Mouse (Mus musculus) MEL (cell line): ENCODE results near the gene Gtf2i. TPM values are rescaled to one million over a fixed set of nuclear protein-coding genes. Genes with fewer than 3 reads are reported as not detected.
A peak's percentile ranks its signal among the peaks of the same experiment; 100 is the strongest.

Experiments
- DNase-seq: peaks from one replicate; pipeline ENCODE4 v3.0.0; 2011; ENCODE audit warnings: low read depth, low spot score
- H3K27ac ChIP-seq: 2 replicates; pipeline ENCODE4 v1.5.1; 2012; ENCODE audit warnings: low read depth, mild to moderate bottlenecking, control low read depth, low read length, moderate library complexity; ENCODE audit not compliant: control insufficient read depth
- H3K27me3 ChIP-seq, 2 experiments: fragments of 150-350 bp in 1 of 2; sonication (generic) in 1 of 2; 2 replicates each; pipeline ENCODE4 v1.6.1; 2012; ENCODE audit warnings: low read length in 2 of 2, mild to moderate bottlenecking in 2 of 2, improper control_type of control experiment in 1 of 2, moderate library complexity in 1 of 2; ENCODE audit not compliant: insufficient read depth in 2 of 2, control insufficient read depth in 1 of 2
- H3K36me3 ChIP-seq, 2 experiments: 2 replicates each; pipeline ENCODE4 v1.6.1; 2012 to 2014; ENCODE audit warnings: low read length in 2 of 2, improper control_type of control experiment in 1 of 2, inconsistent platforms in 1 of 2, mild to moderate bottlenecking in 1 of 2; ENCODE audit not compliant: insufficient read depth in 2 of 2, control insufficient read depth in 1 of 2
- H3K4me1 ChIP-seq, 2 experiments: fragments of 150-350 bp in 1 of 2; sonication (generic) in 1 of 2; 2 replicates each; pipeline ENCODE4 v1.6.1; 2012; ENCODE audit warnings: low read length in 2 of 2, improper control_type of control experiment in 1 of 2, mild to moderate bottlenecking in 1 of 2; ENCODE audit not compliant: insufficient read depth in 2 of 2, control insufficient read depth in 1 of 2
- H3K4me3 ChIP-seq, 2 experiments: fragments of 150-350 bp in 1 of 2; sonication (generic) in 1 of 2; 2 replicates each; pipeline ENCODE4 v1.5.1; 2012; ENCODE audit warnings: low read depth in 2 of 2, low read length in 2 of 2, mild to moderate bottlenecking in 2 of 2, moderate library complexity in 2 of 2, control low read depth in 1 of 2, improper control_type of control experiment in 1 of 2; ENCODE audit not compliant: control insufficient read depth in 1 of 2, insufficient read depth in 1 of 2
- H3K79me2 ChIP-seq: 2 replicates; pipeline ENCODE4 v1.6.1; 2012; ENCODE audit warnings: mild to moderate bottlenecking, low read length, moderate library complexity; ENCODE audit not compliant: control insufficient read depth, poor library complexity, insufficient read depth
- H3K9ac ChIP-seq: 2 replicates; pipeline ENCODE4 v1.6.1; 2012; ENCODE audit warnings: low read depth, mild to moderate bottlenecking, control low read depth, low read length, moderate library complexity; ENCODE audit not compliant: control insufficient read depth, poor library complexity, severe bottlenecking
- H3K9me3 ChIP-seq: fragments of 150-350 bp; sonication (generic); replicated peaks from 2 replicates; pipeline ENCODE4 v1.6.1; 2012; ENCODE audit warnings: mild to moderate bottlenecking, low read length, improper control_type of control experiment, moderate library complexity; ENCODE audit not compliant: insufficient read depth
- BHLHE40 ChIP-seq: IDR thresholded peaks from 2 replicates; pipeline ENCODE4 v1.6.1; 2012; ENCODE audit warnings: low read depth, mild to moderate bottlenecking, inconsistent platforms, low read length, improper control_type of control experiment, borderline replicate concordance
- CHD1 ChIP-seq: IDR thresholded peaks from 2 replicates; pipeline ENCODE4 v1.6.1; 2012; ENCODE audit warnings: low read depth, mild to moderate bottlenecking, inconsistent platforms, low read length, improper control_type of control experiment
- CHD2 ChIP-seq: IDR thresholded peaks from 2 replicates; pipeline ENCODE4 v1.6.1; 2011; ENCODE audit warnings: low read length, improper control_type of control experiment
- E2F4 ChIP-seq: IDR thresholded peaks from 2 replicates; pipeline ENCODE4 v1.6.1; 2011; ENCODE audit warnings: low read depth, low read length, improper control_type of control experiment, borderline replicate concordance
- ELF1 ChIP-seq: IDR thresholded peaks from 2 replicates; pipeline ENCODE4 v1.6.1; 2014; ENCODE audit warnings: low read depth, mild to moderate bottlenecking, inconsistent platforms, low read length, improper control_type of control experiment, moderate library complexity
- MAX ChIP-seq: IDR thresholded peaks from 2 replicates; pipeline ENCODE4 v1.6.1; 2011; ENCODE audit warnings: low read length, improper control_type of control experiment
- MAZ ChIP-seq: IDR thresholded peaks from 2 replicates; pipeline ENCODE4 v1.6.1; 2012; ENCODE audit warnings: low read depth, mild to moderate bottlenecking, inconsistent platforms, low read length, improper control_type of control experiment
- MYB ChIP-seq: IDR thresholded peaks from 2 replicates; pipeline ENCODE4 v1.6.1; 2011; ENCODE audit warnings: mild to moderate bottlenecking, low read depth, low read length, improper control_type of control experiment
- MYC ChIP-seq: IDR thresholded peaks from 2 replicates; pipeline ENCODE4 v1.6.1; 2011; ENCODE audit warnings: low read depth, mild to moderate bottlenecking, low read length, improper control_type of control experiment, moderate library complexity
- NELFE ChIP-seq: IDR thresholded peaks from 2 replicates; pipeline ENCODE4 v1.6.1; 2011; ENCODE audit warnings: low read depth, low read length, improper control_type of control experiment
- POLR2A ChIP-seq, 2 experiments: IDR thresholded peaks; 2 replicates each; pipeline ENCODE4 v1.6.1; 2011 to 2012; ENCODE audit warnings: low read length in 2 of 2, mild to moderate bottlenecking in 2 of 2, control low read depth in 1 of 2, improper control_type of control experiment in 1 of 2, low read depth in 1 of 2, moderate library complexity in 1 of 2; ENCODE audit not compliant: control insufficient read depth in 1 of 2, insufficient read depth in 1 of 2, poor library complexity in 1 of 2
- POLR2AphosphoS2 ChIP-seq: IDR thresholded peaks from 2 replicates; pipeline ENCODE4 v1.6.1; 2011; ENCODE audit warnings: low read length, improper control_type of control experiment
- RAD21 ChIP-seq: IDR thresholded peaks from 2 replicates; pipeline ENCODE4 v1.6.1; 2011; ENCODE audit warnings: mild to moderate bottlenecking, low read depth, low read length, improper control_type of control experiment
- RCOR1 ChIP-seq: IDR thresholded peaks from 2 replicates; pipeline ENCODE4 v1.6.1; 2012; ENCODE audit warnings: low read depth, mild to moderate bottlenecking, inconsistent platforms, low read length, improper control_type of control experiment
- SIN3A ChIP-seq: IDR thresholded peaks from 2 replicates; pipeline ENCODE4 v1.6.1; 2012; ENCODE audit warnings: low read length, improper control_type of control experiment, inconsistent platforms
- SMC3 ChIP-seq: IDR thresholded peaks from 2 replicates; pipeline ENCODE4 v1.6.1; 2011; ENCODE audit warnings: low read depth, low read length, improper control_type of control experiment
- TAL1 ChIP-seq: IDR thresholded peaks from 2 replicates; pipeline ENCODE4 v1.6.1; 2012; ENCODE audit warnings: mild to moderate bottlenecking, inconsistent platforms, low read length, moderate library complexity, mixed read lengths
- USF2 ChIP-seq, 2 experiments: IDR thresholded peaks; 2 replicates each; pipeline ENCODE4 v1.6.1; 2011 to 2012; ENCODE audit warnings: improper control_type of control experiment in 2 of 2, low read length in 2 of 2, borderline replicate concordance in 1 of 2, inconsistent platforms in 1 of 2, low read depth in 1 of 2, mild to moderate bottlenecking in 1 of 2; ENCODE audit not compliant: insufficient read depth in 1 of 2
- ZKSCAN1 ChIP-seq: IDR thresholded peaks from 2 replicates; pipeline ENCODE4 v1.6.1; 2012; ENCODE audit warnings: low read depth, mild to moderate bottlenecking, inconsistent platforms, low read length, improper control_type of control experiment, moderate library complexity
- ZMIZ1 ChIP-seq: IDR thresholded peaks from 2 replicates; pipeline ENCODE4 v1.6.1; 2012; ENCODE audit warnings: low read depth, mild to moderate bottlenecking, inconsistent platforms, low read length, improper control_type of control experiment, moderate library complexity
- ZNF384 ChIP-seq: IDR thresholded peaks from 2 replicates; pipeline ENCODE4 v1.6.1; 2012; ENCODE audit warnings: low read depth, mild to moderate bottlenecking, inconsistent platforms, low read length, improper control_type of control experiment
- polyA plus RNA-seq, 2 experiments: library from polyadenylated mRNA; stranded (reverse) in 1 of 2; unstranded in 1 of 2; fragments of >175 nt in 1 of 2; fragments of >200 nt in 1 of 2; gene quantifications; 2 replicates each; pipeline versions ENCODE4 v1.2.1 to v1.2.4; 2012; ENCODE audit warnings: low replicate concordance in 2 of 2, low read depth in 1 of 2; ENCODE audit not compliant: insufficient read length in 2 of 2, insufficient read depth in 1 of 2, missing spikeins in 1 of 2
- total RNA-seq: library from RNA; depleted of rRNA; stranded (reverse); fragments of 300-350 nt; gene quantifications from 2 replicates; pipeline ENCODE4 v1.2.3, GENCODE M21; 2012

The Gtf2i gene
- total and polyA plus RNA-seq, 3 experiments: 46.7 to 151 (median 128) TPM

DNA sequence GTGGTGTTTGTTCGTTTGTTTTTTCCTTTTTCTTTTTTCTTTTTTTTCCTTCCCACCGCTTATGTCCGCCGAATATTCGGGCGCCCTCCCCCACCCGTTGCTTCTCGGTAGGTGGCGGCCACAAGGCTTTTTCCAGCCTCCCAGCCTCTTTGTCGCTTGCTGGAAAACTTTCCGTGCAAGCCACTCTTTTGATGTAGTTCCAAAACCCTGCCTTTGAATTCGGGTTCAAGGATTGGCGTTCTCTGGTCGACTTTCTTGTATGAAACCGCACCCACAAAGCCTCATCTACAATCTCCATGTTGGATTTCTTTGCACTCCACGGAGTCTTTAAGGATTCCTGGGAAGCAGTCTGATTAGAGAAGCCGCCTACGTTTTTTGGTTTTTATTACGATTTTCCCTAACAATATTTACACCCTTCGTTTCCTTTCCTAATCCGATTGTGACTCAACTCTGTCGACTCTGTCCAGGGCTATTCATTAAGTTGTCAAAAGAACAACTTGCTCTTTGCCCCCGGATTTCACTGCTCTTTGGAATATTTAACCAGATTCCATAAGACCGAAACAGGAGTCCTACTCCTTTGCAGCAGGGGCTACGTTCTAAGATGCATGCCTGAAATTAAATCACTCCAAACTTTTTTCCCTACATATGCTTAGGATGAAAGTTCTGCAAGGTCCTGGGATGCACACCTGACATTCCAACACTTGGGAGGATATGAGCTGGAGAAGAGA is 1.2 kb upstream of the Gtf2i start:
- Histone ChIP-seq H3K36me3 (peaks cover 2 to 10% of the 10 kb centered on the region in 2 experiments; a peak in 3 of 4 replicates), H3K79me2 (peaks cover 37% of the 10 kb centered on the region), H3K4me3 (peak overlapping the region; percentile 67 to 87), H3K9me3 (no peaks in the 10 kb centered on the region), H3K27me3 (peaks cover 0 to 4% of the 10 kb centered on the region in 2 experiments; a peak in 2 of 4 replicates), H3K27ac (peak overlapping the region; percentile 20; the same call in 1 of the 2 replicates), H3K9ac (peak overlapping the region; percentile 94), H3K4me1 (peaks cover 2 to 7% of the 10 kb centered on the region in 2 experiments; a peak in 2 of 4 replicates)
- TF ChIP-seq ZNF384: 0 out of 2 replicates have a peak, but pooled peaks have one; percentile 20
- TF ChIP-seq USF2 (IDR thresholded peaks at IDR 0.05; ENCODE audit: borderline replicate concordance in 1 of 2, insufficient read depth in 1 of 2, low read depth in 1 of 2, low read length in 2 of 2): no peak
- TF ChIP-seq ZKSCAN1: no peak
- TF ChIP-seq SIN3A: peak; percentile 19; the same call in 1 of the 2 replicates
- no peak for TF ChIP-seq E2F4
- TF ChIP-seq CHD1: 0 out of 2 replicates have a peak, but pooled peaks have one; percentile 69
- DNase-seq: peak; percentile 50

GRCm38 (mm10) chr5:134314068-134314674 is 389 bp downstream of the Gtf2i start:
- Histone ChIP-seq H3K79me2 (peaks cover 49% of the 10 kb centered on the region), H3K36me3 (peaks cover 2 to 10% of the 10 kb centered on the region in 2 experiments), H3K9me3 (no peaks in the 10 kb centered on the region), H3K4me1 (peaks cover 2 to 7% of the 10 kb centered on the region in 2 experiments; a peak in 2 of 4 replicates), H3K27me3 (no peaks in the 10 kb centered on the region), H3K4me3 (peak overlapping the region; percentile 89 to 94), H3K9ac (peak overlapping the region; percentile 99), H3K27ac (peak overlapping the region; percentile 80)
- no peak; the same call in 1 of the 2 replicates for TF ChIP-seq MAZ
- 0 out of 2 replicates have a peak, but pooled peaks have one; percentile 33 for TF ChIP-seq NELFE
- no peak for TF ChIP-seq ELF1
- 0 out of 2 replicates have a peak, but pooled peaks have one; percentile 13 for TF ChIP-seq SMC3
- TF ChIP-seq SIN3A: peak; percentile 56
- 0 out of 2 replicates have a peak, but pooled peaks have one; percentile 77 for TF ChIP-seq CHD1
- TF ChIP-seq POLR2AphosphoS2: no peak; the same call in 1 of the 2 replicates
- no peak for TF ChIP-seq RAD21
- no peak; the same call in 1 of the 2 replicates for TF ChIP-seq ZMIZ1
- TF ChIP-seq MYB: no peak
- TF ChIP-seq MAX: peak; percentile 12; the same call in 1 of the 2 replicates
- no peak for TF ChIP-seq CHD2
- TF ChIP-seq MYC: peak; percentile 69; the same call in 1 of the 2 replicates
- TF ChIP-seq TAL1: no peak
- no peak for TF ChIP-seq ZNF384
- TF ChIP-seq BHLHE40: no peak
- no peak for TF ChIP-seq RCOR1
- peak in 1 of 2 experiments; percentile 71; a peak in 2 of 4 replicates for TF ChIP-seq POLR2A (IDR thresholded peaks at IDR 0.05; ENCODE audit: control insufficient read depth in 1 of 2, insufficient read depth in 1 of 2, low read depth in 1 of 2, low read length in 2 of 2, poor library complexity in 1 of 2)
- TF ChIP-seq, all 39 proteins: peak for 7
- DNase-seq: peak; percentile 72
